Mouse (Mus musculus) thymus, postnatal 36 days (tissue): Measurements from ENCODE around the gene Helz2.
A peak's percentile ranks its signal among the peaks of the same experiment; 100 is the strongest.
"Not testable (repeated sequence)": the region's sequence is repeated elsewhere in the genome, so short reads cannot be mapped to it uniquely, and the experiment has no call there.

Experiments used
- DNase-seq, 2 experiments: peaks; one replicate each; pipeline ENCODE4 v3.0.0; 2022; ENCODE audit warnings: mixed read lengths in 2 of 2

The Helz2 gene

DNA sequence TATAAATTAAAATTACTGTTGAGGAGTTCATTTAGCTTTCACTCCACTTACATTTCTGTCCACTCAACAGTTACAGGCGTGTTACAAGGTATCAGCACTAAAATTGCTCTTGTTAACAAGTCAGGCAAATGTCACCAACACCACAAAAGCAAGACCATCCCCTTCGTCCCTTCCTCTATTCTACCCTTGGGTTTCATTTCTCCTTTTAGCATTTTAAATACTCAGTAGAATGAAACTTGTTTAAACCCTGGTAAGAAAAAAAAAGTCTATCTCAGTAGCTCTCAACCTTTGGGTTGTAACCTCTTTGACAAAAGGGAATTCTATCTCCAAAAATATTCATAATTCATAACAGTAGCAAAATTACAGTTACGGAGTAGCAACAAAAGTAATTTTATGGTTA, 48.8 kb downstream of the Helz2 start:
- no peak for DNase-seq

DNA sequence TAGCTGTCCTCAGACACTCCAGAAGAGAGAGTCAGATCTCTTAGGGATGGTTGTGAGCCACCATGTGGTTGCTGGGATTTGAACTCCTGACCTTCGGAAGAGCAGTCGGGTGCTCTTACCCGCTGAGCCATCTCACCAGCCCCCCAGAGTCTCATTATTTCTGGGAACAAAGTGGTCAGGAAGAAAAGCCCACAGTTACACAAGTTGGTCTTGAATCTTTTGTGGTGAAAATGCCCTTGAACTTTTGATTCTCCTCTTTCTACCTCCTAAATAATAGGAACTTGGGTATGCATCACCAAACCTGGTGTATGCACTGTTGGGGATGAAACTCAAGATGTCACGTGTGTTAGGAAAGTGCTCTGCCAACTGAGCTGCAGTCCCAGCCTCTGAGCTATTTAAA, 49.9 kb downstream of the Helz2 start:
- no peak for DNase-seq

DNA sequence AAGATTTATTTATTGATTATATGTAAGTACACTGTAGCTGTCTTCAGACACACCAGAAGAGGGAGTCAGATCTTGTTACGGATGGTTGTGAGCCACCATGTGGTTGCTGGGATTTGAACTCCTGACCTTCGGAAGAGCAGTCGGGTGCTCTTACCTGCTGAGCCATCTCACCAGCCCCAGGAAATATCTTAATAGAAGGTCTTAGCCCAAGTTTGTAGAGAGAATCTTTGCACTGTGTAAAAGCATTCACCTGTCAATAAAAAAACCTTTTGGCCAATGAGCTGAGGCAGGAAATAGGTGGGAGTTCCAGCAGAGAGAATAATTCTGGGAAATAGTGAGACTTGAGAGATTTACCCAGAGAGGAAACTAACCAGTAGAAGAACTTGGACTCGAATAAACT, 50.4 kb downstream of the Helz2 start:
- DNase-seq: not testable (repeated sequence)

DNA sequence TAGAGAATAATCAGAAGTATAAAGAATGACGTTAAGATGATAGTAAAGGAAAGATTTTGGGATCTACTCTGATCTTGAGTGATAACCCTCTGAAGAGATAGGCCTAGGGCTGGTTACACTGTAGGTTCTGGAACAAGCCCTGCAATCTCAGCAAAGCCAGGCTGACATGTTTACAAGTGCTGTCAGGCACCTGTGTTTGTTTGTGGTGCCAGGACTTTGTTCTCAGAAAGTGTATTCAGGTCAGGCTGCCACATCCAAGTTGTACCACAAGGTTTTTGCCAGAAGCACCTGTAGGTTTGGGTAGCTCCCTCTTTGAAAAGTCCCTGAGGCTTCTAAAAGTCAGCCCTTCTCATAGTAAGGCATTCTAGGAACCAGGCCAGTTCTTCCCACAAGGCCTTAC, 52.5 kb downstream of the Helz2 start:
- no peak for DNase-seq

DNA sequence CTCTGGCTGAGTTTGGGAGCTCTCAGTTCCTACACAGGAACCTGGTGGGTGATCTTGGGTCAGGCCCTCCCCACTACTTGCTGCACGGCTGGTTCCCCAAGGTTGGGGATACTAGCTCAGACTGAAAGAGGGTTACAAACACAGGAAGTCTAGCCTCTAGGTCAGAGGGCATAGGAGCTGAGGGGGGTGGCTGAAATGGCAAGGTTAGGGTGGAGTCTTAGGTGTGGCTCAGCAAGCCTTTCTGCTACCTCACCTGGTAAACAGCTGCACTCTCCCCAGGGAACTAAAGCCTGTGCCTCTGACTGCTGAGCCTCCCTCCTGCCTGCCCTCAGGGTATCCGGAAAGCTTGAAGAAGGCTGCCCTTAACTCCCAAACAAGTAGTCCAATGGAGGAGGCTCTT, 53.1 kb downstream of the Helz2 start:
- DNase-seq: peak; percentile 6 to 28

DNA sequence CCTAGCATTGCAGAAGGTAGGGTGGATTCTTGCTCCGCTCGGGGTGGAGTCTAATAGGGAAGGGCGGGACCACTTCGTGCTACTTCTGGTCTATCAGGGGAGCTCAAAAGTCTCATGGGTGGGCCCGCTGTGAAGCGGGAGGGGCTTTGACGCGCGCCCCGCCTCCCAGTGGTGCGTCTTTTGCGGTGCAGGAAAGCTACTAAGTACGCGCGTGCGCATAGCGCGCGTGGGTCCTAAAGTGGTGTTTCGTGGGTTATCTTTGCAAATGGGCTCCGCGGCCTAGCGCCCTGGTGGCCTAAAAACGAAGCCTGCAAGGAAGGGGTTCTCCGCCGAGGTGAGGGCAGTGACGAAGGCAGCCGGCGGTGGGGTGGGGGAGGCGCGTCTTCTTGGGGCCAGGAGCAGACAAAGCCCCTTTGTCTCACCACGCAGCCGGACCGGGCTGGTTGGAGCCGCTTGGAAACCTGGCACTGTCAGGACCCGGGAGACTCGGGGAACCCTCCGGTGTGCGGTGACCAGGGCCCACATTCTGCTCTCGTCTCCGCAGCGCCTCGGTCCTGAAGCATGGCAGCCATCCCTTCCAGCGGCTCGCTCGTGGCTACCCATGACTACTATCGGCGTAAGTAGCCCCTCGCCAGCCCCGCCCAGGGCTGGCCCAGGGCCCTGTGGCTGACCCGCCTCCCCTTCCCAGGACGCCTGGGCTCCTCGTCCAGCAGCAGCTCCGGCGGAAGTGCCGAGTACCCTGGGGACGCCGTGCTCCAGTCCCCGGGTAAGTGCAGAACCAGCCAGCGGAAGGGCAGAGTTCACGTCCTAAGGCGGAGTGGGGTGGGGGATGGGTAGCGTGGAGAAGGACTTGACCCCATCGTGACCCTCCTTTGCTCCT, 54.5 kb downstream of the Helz2 start, which contains the start of gene Ppdpf:
Gene Ppdpf, plus strand, starts transcription at position 127 of the 880 bp plus-strand sequence.
- peak; percentile 94 to 97 for DNase-seq

DNA sequence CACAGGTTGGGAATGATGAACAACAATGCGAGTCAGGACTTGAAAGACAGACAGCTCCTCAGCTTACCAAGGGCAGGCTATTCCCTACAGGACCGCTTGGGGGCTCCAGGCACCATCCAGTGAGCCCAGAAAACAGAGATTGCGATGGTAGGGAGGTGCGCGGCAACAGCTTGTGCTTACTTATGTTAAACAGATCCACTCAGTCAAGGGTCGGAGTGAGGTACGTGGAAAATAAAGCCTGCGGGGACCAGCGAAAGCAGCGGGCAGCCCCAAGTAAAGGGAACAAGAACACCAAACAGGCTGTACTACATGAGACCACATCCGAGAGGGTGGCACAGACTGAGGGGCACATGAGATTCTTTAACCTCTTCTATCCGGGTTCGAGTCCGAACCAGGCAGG, 55.2 kb downstream of the Helz2 start:
- DNase-seq: peak; percentile 87

DNA sequence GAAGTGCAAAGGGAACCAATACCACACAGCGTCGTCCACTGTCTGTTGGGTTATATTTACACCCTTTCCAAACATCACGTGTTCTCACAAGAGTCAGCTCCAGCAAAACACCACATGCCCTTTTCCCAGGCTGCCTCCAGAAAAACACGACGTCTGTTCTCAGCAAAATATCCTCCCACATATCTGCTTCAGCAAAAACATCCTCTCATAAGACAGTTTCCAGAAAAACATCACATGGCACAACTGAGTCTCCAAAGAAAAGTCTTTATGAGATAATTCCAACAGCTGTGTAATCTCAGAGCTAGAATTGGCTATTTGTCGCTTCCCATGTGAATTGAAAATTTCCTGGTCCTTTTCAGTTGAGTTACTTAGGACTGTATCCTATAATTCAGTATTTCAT, 60.9 kb downstream of the Helz2 start:
- no peak for DNase-seq

DNA sequence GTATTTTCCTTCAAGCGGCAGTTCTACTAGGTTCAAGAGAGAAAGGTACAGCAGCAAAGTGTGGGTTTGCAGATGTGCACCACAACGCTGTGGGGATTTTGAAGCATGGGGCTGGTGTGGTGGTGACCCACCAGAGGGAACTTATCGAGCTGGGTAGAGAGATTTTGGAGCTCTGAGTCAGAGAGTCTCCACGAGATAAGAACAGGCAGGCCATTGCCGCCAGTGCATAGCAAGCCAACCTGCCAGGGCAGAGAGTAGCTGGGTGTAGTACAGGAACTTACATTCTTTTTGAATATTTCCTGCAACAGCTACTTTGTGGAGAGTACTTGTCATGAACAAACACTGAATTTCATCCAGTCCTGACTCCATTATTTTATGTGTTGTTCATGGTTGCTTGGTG, 63.4 kb downstream of the Helz2 start:
- DNase-seq: no peak

DNA sequence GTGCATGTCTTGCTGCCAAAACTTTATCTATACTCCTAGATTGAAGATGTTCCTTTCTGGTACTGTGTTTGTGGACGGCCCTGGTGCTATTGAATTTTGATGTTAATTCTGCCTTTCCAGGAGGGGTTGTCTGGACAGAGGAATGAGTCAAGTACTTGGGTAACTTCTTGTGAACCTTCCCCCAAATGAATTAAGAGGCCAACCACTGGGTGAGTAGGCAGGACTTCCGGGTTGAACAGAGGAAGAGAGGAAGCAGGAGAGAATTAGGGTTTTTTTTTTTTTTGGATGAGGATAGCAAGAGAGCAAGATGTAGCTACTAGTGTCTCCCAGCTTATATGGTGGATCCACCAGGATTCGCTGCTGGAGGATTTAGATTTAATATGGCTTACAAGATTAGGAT, 63.8 kb downstream of the Helz2 start:
- DNase-seq: no peak
